Mouse (Mus musculus): ENCODE data around the gene Pafah1b3. TPM values are rescaled to one million over a fixed set of nuclear protein-coding genes. Genes with fewer than 3 reads are reported as not detected.
A peak's percentile ranks its signal among the peaks of the same experiment; 100 is the strongest.

Gene Pafah1b3
- total RNA-seq, 2 experiments from 2014 or later: 62.9 to 70.0 TPM

DNA sequence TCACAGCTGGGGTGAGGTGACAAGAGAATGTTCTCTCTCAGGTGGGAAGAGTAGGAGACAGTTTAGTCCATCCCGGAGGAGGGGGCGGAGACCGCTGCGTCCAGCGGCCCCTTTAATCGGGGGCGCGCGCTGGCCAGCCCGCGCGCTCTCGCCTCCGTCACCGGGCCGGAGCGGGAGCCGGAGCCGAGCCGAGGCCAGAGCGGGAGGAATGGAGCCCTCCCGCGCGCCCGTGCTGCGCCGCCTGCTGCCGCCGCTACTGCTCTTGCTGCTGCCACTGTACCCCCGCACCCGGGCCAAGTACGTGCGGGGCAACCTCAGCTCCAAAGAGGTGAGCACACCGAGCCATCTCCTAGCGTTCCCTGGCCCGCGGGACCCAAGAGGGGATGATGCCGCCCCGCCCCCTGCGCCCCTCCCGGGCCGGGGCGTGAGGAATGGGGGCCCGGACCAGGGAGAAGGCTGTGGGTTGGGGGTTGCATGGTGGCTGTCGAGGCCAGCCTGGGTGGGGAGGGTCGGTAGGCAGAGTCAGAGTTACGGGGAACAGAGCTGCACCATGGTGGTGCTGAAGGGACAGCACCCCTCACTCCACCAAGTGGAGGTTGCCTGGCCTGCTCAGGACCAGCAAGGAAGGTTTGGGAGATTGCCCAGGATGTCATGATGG, 8.3 kb upstream of the Pafah1b3 start, which contains the start of gene Tmem145:
TSS of gene Tmem145 (plus strand) at position 151 of the 658 bp plus-strand sequence.
- DNase-seq (ENCODE audit: low spot score in 2 of 2): no peak

- no peak for DNase-seq (ENCODE audit: low spot score in 2 of 2)
These were observed 7.7 kb upstream of the Pafah1b3 start for GRCm38 (mm10) chr7:25305481-25305880.

GRCm38 (mm10) chr7:25303685-25304006, 5.9 kb upstream of the Pafah1b3 start:
- DNase-seq (ENCODE audit: low spot score in 2 of 2): no peak

DNA sequence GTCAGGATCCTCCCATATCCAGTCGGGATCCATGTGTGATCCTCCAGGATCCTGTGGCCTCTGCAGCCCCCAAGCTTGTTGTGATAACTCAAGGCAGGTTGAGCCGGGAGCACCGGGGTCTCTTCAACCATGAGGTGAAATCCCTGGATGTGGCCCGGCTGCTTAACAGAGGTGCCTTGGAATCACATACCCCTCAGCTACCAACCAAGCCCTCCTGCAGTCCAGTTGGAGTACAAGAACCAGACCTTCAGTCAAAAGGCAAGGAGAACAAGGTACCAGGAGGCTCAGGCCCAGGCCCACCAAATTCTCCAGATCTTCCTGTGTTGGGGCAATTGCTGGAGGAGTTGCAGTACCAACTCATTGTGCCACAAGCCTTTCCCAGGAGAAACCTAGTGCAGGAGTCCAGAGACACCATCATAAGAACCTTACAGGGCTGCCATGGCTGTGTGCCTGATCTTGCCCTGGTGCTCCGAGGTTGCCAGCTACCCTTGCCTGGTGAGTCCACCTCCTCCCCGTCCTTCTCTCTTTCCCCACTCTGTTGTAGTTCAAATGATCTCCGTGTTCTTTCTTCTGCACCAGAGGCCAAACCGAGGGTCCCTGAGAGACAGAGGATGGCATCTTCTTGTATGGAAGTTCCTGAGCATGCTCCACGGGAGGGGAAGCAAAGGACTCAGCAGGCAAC, 5.4 kb upstream of the Pafah1b3 start:
- no peak for DNase-seq (ENCODE audit: low spot score in 2 of 2)

- DNase-seq (ENCODE audit: low spot score in 2 of 2): no peak
These were observed 3.3 kb upstream of the Pafah1b3 start, which contains the start of gene Prr19 for GRCm38 (mm10) chr7:25301063-25301462. TSS of gene Prr19 (plus strand) at chr7:25301411.

DNA sequence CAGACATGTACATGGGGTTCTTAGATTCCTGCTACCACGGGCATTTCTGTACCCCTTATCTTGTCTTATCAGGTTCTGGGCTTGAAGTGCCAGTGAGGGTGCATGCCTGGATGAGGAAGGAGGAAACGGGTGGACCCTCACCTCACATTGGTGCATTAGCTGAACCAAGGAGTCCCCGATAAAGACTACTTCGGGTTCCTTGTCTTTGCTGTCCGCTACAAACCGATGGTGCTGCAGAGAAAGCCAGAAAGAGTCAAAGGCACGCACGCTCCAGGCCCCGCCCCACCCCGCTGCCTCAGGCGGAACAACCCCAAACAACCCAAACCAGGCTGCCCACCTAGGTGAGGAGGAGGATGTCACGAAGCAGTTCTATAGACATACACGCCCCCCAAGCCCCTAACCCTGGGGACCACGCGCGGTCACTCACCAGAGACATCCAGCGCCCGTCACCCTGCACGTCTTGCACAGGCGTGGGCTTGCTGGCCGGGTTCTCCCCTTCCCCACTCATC, 787 bp downstream of the Pafah1b3 start:
- DNase-seq (ENCODE audit: low spot score in 2 of 2): no peak

GRCm38 (mm10) chr7:25294960-25295722, 2.6 kb downstream of the Pafah1b3 start:
- DNase-seq (ENCODE audit: low spot score in 2 of 2): no peak

- DNase-seq (ENCODE audit: low spot score in 2 of 2): no peak
These were observed 3.3 kb downstream of the Pafah1b3 start for GRCm38 (mm10) chr7:25294495-25294894.

GRCm38 (mm10) chr7:25293191-25293739, 4.5 kb downstream of the Pafah1b3 start:
- no peak for DNase-seq (ENCODE audit: low spot score in 2 of 2)

DNA sequence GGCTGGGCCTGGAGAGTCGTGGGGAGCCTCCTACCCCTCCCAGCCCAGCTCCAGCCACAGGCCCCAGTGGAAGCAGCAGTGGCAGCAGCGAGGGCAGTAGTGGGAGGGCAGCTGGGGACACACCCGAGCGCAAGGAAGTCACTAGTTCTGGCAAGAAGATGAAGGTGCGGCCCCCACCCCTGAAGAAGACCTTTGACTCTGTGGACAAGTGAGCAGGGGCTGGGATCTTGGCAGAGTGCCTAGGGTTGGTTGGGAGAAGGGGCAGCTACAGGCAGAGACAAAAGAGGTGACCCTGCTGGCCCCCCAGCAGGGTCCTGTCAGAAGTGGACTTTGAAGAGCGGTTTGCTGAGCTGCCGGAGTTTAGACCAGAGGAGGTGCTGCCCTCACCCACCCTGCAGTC, 5.7 kb downstream of the Pafah1b3 start:
- no peak for DNase-seq (ENCODE audit: low spot score in 2 of 2)

- no peak for DNase-seq (ENCODE audit: low spot score in 2 of 2)
These were observed 6.9 kb downstream of the Pafah1b3 start for GRCm38 (mm10) chr7:25290911-25291310.

DNA sequence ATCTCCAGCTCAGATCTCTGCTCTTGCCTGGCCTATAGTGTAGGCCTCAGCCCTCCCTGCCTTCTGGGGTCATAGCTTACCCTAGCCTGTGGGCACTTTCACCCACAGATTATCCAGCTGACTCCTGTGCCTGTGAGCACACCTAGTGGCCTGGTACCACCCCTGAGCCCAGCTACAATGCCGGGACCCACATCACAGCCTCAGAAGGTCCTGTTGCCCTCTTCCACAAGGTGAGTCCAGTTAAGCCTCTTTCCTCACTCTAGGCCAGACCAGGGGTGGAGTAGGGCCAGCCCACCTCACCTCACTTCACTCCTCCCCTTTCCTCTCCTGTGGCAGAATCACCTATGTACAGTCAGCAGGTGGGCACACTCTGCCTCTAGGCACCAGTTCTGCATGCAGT, 7.3 kb downstream of the Pafah1b3 start:
- no peak for DNase-seq (ENCODE audit: low spot score in 2 of 2)

DNA sequence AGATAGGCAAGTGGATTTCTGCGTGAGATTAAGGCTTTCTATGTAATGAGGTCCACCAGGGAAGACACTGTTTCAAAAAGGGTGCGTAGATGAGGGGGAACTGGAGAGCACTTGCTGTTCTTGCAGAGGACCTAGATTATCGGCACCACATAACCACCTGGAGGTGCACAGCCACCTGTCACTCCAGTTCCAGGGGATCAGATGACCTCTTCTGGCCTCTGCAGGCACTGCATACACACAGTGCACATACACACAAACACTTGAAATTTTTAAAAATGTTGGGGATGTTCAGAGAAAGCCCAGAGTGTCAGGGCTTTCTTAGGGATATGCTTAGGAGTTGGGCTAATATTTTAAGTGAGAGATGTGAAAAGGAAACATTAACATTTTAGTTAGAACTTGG, 7.9 kb downstream of the Pafah1b3 start:
- DNase-seq (ENCODE audit: low spot score in 2 of 2): no peak

GRCm38 (mm10) chr7:25288721-25289120, 9.1 kb downstream of the Pafah1b3 start:
- DNase-seq (ENCODE audit: low spot score in 2 of 2): no peak

- DNase-seq (ENCODE audit: low spot score in 2 of 2): no peak
These were observed 9.8 kb downstream of the Pafah1b3 start for GRCm38 (mm10) chr7:25288011-25288410.

- DNase-seq (ENCODE audit: low spot score in 2 of 2): no peak
These were observed 10.8 kb downstream of the Pafah1b3 start for GRCm38 (mm10) chr7:25286989-25287388.

GRCm38 (mm10) chr7:25285511-25286238, 12.1 kb downstream of the Pafah1b3 start:
- DNase-seq (ENCODE audit: low spot score in 2 of 2): no peak

GRCm38 (mm10) chr7:25284766-25285165, 13.0 kb downstream of the Pafah1b3 start:
- no peak for DNase-seq (ENCODE audit: low spot score in 2 of 2)

- DNase-seq (ENCODE audit: low spot score in 2 of 2): no peak
These were observed 13.6 kb downstream of the Pafah1b3 start for GRCm38 (mm10) chr7:25284171-25284570.

- no peak for DNase-seq (ENCODE audit: low spot score in 2 of 2)
These were observed 14.1 kb downstream of the Pafah1b3 start for GRCm38 (mm10) chr7:25283637-25284036.

DNA sequence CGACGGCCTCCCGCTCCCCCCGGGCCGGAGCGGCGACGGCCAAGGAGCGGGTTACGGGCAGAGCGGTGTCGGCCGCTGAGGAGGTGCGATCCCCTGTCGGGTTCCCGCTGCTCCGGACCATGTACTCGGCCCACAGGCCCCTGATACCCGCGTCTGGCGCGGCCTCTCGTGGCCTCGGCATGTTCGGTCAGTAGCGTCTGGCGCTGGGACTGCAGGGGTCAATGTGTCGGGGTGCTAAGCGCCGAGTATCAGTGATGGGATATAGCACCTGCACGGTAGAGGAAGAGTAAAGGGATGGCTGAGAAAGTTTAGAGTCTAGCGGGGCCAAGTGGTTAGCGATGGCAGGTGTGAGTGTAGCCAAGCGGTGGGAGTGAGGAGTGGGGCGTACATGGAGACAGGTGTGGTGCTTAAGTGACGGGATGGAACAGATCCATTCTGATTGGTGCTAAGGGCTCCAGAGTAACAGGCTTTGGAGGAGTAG, 15.0 kb downstream of the Pafah1b3 start:
- peak in 1 of 2 experiments; percentile 35 for DNase-seq (ENCODE audit: low spot score in 2 of 2)

Data from adrenal gland, postnatal 4 days (tissue).